Mouse (Mus musculus): ENCODE data around the gene Fam89a.

Gene Fam89a

DNA sequence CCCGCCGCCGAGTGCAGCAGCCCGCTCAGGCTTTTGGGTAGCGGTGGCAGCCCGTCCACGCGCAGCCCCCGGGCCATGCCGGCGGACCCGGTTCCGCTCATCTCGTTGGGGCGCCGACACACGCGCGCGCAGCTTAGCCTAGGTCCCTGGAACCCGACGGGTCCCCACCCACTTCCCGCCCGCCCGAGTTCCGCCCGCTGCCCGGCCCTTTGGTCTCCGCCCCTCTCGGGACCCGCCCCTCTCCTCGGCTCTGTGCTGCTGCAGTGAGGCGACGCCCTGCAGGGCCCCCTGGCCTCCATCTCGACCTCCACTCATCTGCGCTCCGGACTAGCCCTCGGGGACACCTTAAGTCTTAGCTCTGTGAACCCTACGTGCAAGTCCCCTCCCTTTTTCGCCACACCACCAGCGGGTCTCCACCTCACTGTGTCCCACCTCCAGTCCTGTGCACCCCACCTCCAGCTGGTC lies at the start of gene Fam89a:
Gene Fam89a, minus strand, starts transcription at position 124 of the 465 bp plus-strand sequence.
- peak in 1 of 2 experiments; percentile 24 for DNase-seq

DNA sequence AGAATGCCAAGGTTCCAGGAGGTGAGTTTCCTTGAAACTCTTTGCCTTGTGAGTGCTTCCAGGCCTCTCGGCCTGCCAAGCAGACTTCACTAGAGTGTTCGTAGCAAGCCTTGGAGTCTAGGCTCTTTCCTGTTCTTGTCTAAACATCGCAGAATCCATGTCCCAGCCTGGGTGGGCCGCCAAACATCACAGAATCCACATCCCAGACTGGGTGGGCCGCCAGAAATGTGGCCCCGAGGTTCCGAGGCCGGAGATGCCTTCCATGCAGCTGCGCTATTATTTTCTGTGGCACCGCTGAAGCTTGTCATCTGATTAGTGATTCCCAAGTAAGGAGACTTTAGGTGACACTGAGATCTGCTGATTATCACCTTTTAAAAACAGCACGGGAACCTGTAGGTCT lies 48.9 kb upstream of the Fam89a start:
- no peak for DNase-seq

DNA sequence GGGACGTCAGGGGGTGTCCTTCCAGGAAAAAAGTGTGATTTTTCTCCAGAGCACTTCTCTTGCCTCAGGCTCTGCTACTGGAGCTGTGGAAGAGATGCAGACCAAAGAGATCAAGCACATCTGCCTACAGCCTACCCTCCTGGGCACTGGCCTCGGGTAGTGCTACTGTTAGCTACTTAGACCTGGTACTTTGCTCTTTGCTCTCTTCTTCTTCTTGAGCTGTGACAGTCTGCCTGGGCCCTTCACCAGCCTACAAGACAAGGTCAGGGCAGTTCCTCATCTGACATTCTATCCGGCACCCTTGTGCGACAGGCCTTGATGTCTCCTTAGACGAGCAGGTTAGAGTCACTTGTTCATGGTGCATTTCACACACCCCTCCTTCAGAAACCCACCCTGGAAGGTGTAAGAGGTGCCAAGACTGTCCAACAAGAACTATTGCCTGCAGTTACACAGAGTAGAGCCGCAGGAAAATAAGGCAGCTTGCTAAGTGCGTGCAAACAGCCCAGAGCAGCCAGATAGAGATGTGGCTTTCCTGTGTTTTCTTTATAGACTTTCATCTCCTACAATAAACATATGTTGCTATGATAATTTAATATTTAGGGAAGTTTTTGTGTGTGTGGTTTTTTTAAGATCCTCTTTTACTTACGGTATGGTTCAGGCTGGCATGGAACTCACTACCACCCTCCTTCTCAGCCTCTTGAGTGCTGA lies 44.3 kb upstream of the Fam89a start:
- DNase-seq = no peak

DNA sequence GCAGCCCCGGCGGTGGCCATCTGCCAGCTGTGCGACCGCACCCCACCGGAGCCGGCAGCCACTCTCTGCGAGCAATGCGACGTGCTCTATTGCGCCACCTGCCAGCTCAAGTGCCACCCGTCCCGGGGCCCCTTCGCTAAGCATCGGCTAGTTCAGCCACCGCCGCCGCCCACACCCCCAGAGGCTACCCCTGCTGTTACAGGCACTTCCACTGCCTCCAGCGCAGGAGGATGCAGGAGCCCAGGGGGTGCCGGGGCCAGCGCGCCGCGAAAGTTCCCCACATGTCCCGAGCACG lies 42.8 kb upstream of the Fam89a start:
- peak; percentile 94 for DNase-seq

DNA sequence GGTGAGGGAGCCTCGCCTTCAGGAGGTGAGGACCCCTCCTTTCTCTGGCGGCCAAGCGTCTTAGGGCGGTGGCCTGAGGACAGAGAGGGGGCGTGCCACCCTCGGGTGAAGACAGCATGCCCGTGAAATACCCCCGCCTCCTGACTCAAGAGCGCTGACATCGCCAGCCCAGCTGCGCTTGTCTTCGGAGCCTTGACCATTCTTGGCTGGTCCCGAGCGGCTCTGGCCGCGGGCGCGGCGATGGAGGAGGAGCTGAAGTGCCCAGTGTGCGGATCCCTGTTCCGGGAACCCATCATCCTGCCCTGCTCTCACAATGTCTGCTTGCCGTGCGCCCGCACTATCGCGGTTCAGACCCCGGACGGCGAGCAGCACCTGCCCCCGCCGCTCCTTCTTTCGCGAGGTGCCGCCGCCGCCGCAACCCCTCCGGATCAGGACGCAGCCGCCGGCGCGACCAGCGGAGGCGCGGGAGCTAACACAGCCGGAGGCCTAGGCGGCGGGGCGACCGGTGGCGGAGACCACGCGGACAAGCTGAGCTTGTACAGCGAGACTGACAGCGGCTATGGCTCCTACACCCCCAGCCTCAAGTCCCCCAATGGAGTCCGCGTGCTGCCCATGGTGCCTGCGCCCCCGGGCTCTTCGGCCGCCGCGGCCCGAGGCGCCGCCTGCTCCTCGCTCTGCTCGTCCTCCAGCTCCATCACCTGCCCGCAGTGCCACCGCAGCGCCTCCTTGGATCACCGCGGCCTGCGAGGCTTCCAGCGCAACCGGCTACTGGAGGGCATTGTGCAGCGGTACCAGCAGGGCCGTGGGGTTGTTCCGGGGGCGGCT lies 42.2 kb upstream of the Fam89a start:
- DNase-seq = peak in 1 of 2 experiments; percentile 73

DNA sequence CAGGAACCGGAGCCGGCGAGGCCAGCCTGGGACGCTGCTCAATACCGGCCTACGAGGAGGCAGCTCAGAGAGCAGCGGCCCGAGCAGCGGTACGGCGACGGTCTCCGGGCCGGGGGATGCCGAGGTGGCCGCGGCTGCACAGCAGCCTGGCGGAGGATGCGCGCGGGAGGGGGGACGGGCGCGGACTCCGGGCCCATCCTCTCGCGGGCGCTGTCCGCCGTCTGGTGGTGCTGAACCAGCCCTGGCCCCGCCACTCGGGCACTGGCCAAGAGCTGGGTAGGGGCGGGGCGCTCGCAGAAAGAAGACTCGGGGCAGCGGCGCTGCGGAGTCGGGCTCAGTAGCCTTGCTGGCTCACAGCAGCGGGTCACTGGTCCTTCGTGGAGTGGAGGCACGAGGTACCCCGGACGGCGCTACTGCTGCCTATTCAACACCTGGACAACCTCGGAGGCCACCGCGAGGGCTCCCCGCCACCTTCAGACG lies 41.6 kb upstream of the Fam89a start:
- DNase-seq = peak; percentile 81 to 89

DNA sequence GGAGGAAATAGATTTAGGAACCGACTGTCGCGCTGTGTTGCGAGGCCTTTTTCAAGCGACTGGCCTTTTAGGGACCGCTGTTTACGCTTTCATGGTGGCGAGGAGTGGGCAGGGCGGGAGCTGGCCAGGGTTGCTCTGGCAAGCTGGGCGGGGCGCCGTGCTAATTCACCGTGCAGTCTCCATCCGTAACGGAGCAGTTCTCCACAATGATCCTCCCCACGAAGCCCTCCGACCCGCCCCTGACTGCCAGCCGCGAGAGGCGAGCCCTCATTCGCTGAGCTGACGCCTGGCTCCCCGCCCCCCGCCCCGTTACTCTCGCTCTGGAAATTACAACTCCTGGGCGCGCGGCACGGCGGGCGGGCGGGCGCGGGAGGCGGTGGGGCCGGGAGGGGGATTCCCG lies 41.1 kb upstream of the Fam89a start, which contains the start of gene Trim67:
Gene Trim67, plus strand, starts transcription at position 385 of the 400 bp plus-strand sequence.
- peak; percentile 83 to 92 for DNase-seq

DNA sequence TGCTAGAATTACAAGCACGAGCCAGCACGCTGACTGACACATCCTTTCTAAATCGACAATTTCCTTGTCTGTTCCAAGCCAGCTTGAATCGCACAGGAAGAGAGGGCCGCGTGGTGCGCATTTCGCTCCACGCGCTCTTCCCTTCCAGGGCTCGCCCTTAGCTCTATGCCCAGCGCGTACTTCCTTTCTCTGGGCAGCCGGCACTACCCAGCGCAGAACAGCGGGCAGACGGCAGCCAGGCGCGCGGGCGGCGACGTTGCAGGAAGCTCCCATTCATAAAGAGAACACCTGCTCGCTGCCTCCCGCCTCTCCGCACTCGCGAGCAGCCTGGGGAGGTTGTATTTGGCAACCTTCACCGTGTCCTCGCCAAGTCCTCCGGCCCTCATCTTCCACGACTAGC lies 40.6 kb upstream of the Fam89a start:
- peak; percentile 75 to 81 for DNase-seq

DNA sequence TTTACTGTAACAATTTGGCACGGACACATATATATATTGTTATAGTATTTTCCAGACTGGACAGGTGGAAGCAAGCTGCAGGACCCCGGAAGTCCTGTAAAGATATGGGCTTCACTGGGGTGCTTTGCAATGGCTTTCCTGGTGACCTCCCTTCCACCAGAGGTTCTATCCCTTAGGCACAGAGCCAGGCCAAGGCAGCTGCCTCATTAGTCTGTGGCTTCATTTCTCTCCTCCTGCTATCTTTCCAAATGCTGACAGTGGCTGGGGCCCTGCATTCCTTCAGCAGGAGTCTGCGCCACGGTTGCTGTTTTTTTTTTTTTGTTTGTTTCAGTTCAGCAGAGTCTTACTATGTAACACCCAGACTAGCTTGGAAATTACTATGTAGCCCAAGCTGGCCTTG lies 40.1 kb upstream of the Fam89a start:
- DNase-seq = peak in 1 of 2 experiments; percentile 40

DNA sequence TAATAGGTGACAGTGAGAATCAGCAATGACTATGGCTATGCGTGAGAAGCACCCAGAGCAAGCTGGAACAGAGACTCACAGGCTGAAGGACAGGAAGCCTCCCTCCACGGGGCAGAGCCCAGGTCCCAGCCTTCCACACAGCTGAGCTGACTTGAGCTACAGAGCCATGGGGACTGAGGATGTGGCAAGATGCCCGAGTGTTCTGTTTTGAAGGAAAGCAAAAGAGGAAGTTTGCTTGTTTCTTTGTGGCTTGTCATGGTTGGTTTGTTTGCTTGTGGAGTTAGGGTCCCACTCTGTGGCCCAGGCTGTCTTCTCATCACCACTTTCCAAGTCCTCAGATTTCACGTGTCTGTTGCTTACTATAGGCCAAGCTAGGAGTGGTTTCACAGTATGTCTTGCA lies 39.0 kb upstream of the Fam89a start:
- no peak for DNase-seq

DNA sequence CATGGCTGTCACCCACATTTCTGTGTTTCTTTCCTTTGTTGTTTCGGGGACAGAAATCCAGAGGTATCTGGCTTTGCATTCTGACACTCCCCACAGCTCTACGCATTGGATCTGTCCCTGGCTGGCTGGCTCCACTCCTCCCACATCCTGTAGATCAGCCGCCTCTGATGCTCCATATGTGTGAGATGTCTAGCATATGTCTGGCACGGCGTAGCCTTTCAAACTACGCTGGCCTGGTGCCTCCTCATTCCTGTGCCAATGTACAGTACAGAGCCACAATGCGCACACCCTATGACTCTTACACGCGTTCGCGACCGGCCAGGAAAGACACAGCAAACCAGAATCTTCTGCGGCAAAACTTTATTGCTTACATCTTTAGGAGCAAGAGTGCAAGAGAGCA lies 33.0 kb upstream of the Fam89a start:
- peak; percentile 43 to 72 for DNase-seq

DNA sequence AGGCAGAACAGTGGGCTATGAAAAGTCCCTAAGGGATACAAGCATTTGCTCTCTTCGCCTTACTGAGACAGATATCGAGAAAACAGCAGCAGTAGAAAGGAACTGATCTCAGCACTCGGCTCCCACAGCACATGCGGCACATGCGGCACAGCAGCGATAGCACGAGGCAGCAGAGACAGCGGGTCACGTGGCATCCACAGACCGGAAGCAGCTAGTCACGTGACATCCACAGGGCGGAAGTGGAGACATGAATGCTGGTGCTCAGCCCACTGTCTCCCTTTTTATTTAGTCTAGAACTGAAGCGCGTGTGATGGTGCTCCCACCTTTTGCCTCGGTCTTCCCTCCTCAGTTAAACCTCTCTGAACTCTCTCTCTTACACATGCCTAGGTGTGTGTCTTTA lies 31.6 kb upstream of the Fam89a start:
- DNase-seq = peak in 1 of 2 experiments; percentile 2

DNA sequence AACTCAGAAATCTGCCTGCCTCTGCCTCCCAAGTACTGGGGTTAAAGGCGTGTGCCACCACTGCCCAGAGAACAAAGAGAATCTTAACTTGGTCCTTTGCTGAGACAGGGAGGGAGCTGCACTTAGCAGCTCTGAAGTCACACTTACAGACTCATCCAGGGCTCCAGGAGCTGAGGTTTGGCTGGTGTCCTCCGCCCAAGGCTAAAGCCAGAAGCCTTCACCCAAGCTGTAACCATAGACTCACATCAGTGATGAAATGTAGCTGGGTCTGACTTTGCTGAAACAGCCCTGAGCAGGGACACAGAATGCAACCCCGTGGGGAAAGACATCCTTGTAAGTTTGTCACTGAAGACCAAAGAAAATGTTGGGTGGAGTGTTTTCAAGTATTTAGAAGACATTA lies 30.8 kb upstream of the Fam89a start:
- no peak for DNase-seq

DNA sequence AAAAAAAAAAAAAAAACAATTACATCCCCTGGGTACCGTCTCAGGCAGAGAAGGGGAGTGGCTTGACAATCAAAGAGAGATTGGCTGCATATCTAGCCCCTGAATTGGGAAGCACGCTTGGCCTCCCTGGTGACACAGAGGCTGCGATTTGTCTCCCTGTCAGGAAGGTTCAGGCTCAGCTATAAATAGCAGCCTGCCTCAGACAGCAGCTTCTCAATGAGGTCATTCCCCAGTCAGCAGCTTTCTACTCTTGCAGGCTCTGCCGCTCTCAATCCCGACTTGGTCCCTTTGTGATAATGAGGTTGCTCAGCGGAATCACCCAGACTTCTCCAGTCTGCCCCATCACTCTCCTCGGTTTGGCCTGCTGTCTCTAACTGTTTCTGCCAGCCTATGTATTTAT lies 28.6 kb upstream of the Fam89a start:
- peak; percentile 73 to 74 for DNase-seq

DNA sequence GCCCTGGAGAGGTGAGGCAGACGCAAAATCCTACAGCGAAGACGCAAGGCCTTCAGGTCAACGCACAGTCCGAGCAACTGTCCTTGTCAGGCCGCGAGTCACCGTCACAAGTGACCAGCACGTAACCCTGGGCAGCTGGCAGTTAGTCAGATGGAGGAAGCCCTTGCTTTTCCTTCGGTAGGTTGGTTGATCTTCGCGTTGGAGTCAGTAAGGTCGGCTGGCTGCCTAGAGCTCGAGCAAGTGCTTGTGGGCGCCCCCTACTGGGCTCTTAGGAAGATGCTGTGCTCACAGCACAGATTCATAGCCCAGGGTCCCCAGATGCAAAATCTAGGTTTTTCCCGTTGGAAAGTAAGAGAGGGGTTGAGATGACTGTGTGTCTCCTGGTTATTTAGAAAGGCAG lies 24.1 kb upstream of the Fam89a start:
- DNase-seq = peak; percentile 84 to 92

DNA sequence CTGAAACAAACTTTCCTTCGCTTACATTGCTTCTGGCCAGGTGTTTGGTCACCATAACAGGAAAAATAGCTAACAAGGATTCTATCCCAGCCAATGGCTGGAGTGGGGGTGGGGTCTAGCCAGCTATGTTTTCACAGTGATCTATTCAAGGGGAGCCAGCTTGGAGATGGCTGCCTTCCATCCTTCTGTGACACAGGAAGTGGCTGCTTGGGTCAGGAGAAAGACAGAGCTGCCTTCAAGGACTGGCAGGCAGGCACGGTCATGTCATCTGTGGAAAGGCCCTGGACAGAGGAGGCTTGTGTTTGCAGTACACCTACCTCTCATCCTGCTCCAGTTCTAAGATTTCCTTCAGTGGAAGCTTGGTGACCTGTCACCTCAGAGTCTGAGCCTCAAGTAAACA lies 20.8 kb upstream of the Fam89a start:
- no peak for DNase-seq

DNA sequence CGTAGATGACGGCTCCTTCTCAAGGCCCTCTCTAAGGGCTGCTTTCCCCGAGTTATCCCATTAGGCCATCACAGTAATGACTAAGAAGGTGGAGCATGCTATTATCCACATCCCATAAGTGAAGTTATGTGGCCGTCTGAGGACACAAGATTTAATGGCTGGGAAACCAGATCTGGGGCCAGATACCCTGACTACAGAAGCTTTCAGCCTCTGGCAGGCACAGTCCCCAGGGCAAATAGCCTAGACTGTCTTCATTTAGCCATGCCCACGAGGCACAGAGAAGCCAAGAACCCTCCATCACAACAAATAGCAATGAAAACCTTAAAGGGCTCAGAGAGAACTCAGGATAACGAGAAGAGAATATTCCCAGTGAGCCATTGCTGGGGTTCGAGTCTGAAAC lies 11.4 kb upstream of the Fam89a start:
- no peak for DNase-seq

DNA sequence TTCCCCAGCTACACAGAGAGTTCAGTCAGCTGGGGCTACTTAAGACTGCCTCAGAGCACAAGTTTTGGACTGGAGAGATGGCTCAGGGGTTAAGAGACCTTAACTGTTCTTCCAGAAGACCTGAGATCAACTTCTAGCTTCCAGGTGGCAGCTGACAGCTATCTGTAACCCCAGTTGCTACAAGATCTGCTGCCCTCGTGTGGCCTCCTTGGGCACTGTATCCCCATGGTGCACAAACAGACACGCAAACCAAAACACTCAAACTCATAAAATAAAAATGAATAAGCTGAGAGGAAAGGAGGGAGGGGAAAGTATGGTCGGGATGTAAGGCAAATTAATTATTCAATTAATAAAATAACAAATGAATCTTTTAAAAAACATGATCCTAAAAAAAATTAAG lies 6.9 kb upstream of the Fam89a start:
- DNase-seq = peak in 1 of 2 experiments; percentile 50

DNA sequence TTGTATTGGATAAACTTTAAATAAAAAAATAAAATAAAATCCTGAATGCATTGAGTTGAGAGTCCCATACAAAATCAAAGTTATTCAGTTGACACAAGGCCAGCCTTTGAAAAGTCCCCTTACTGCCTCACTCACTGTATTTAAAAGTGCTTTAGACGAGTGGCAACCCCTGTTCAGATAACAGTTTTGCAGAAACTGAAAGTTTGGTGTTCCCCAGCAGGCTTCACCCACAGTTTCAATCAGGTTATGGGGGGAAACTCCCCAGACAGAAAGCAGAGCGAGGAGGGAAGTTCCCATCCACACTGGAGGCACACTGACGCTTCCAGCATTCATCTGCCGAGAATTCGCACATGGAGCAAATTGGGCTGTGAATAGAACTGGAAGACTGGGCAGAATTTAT lies 5.0 kb upstream of the Fam89a start:
- no peak for DNase-seq

DNA sequence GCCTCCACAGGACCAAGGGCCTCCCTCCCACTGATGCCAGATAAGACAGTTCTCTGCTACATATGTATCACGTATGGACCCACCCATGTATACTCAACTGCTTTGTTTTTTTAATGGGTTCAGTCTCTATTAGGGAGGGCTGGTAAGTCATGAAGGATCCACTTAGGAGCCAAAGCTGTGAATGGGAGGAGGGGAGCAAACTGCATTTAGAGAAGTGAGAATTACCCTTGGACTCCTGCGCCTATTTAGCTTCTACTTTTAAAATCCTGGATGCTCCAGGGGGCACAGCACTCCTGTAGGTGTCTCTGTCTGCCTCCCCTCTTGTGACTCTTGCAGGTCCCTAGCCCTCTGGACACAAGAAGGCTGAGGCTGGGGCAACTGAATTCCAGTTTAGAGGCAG lies 4.5 kb upstream of the Fam89a start:
- no peak for DNase-seq

DNA sequence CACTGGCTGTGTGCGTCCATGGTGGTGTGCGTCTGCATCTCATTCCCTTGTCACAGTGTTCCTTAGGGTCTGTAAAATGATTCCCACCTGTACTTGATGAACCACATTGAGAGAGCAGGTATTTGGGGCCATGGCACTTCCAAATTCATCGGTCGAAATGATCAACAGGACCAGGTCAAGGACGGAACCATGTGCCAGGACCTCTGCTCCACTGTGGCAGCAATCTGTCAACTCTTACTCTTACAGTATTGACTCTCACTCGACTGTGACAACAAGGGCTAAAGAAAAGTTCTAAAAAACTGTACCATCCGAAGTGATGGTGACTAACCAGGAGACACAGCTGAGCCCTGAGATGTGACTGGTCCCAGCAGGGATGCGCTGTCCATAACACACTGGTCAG lies 3.8 kb upstream of the Fam89a start:
- DNase-seq = no peak

DNA sequence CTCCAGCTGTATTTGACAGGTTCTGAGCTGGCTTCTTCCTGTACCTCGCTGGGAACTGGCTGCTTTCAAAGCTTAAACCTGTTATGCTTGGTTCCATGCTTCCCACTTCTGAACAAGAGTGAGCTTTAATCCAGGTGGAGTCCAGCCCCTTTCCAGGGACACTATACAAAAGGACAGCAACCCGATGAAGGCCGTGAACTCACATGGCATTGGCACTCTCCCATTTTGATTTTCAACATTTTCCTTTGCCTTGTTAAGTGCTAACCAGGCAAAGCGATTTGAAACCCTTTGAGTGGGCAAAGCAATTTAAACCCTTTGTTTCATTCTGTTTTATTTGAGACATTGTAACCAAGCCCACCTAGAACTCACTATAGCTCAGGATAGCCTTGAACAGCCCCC lies 3.2 kb upstream of the Fam89a start:
- no peak for DNase-seq

DNA sequence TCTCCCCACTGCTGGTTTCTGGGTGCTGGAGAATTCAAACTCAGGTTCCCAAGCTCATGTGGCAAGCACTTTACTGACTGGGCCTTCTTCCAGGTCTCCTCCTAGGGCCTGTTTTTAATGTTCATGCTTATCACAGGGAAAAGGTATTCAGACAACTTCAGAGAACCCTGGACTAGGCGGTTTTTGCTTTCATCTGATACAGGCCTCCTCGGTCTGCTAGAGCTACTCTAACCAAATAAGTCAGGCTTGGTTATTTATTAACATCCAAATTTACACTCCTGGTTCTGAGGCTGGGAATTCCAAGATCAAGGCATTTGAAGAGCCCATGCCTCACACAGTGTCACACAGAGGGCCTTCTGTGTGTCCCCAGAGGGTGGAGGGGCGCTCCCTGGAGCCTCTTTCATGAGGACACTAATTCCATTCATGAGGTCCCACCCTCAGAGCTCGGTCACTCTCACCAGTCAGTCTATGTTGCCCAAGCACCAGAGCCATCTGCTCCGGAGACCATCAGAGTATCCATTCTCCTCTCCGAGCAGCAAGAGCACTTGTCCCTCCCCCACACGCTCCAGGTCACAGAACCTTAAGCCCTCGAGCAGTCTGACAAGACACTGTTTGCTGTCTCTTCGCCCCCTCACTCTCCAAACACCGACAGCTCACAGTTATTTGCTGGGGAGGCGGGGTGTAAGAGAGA lies 2.6 kb upstream of the Fam89a start:
- no peak for DNase-seq
